Mouse (Mus musculus) midbrain, embryonic 15.5 days (tissue): ENCODE measurements at regions not wholly inside any gene's neighbourhood (a gene's known extent, or its start where the extent isn't known, plus 50 kb on each side); places are given as distances from the start of the nearest gene placed in this dataset.
A peak's percentile ranks its signal among the peaks of the same experiment; 100 is the strongest.

Experiments used
- ATAC-seq: fragments of 200-750 bp; cut with Nextera tagmentation; replicated peaks from 2 replicates; pipeline ENCODE4 v1.8.0; 2017; ENCODE audit warnings: moderate TSS enrichment
- H3K27ac ChIP-seq: fragments of 300-500 bp; sonication (generic); 2 replicates; pipeline ENCODE4 v1.5.1; 2015; ENCODE audit warnings: mild to moderate bottlenecking, inconsistent platforms
- H3K27me3 ChIP-seq: fragments of 300-500 bp; sonication (generic); replicated peaks from 2 replicates; pipeline ENCODE4 v1.6.1; 2015; ENCODE audit warnings: inconsistent platforms
- H3K36me3 ChIP-seq: fragments of 300-500 bp; sonication (generic); replicated peaks from 2 replicates; pipeline ENCODE4 v1.6.1; 2015; ENCODE audit warnings: inconsistent platforms
- H3K4me1 ChIP-seq: fragments of 300-500 bp; sonication (generic); 2 replicates; pipeline ENCODE4 v1.6.1; 2015; ENCODE audit warnings: inconsistent platforms
- H3K4me2 ChIP-seq: fragments of 300-500 bp; sonication (generic); 2 replicates; pipeline ENCODE4 v1.6.1; 2015; ENCODE audit warnings: inconsistent platforms, mild to moderate bottlenecking, moderate library complexity
- H3K4me3 ChIP-seq: fragments of 300-500 bp; sonication (generic); 2 replicates; pipeline ENCODE4 v1.5.1; 2015; ENCODE audit warnings: mild to moderate bottlenecking, inconsistent platforms
- H3K9ac ChIP-seq: fragments of 300-500 bp; sonication (generic); 2 replicates; pipeline ENCODE4 v1.6.1; 2015; ENCODE audit warnings: mild to moderate bottlenecking, inconsistent platforms
- H3K9me3 ChIP-seq: fragments of 300-500 bp; sonication (generic); 2 replicates; pipeline ENCODE4 v1.6.1; 2016; ENCODE audit warnings: inconsistent platforms
- WGBS: fragments of 180-500 bp; shearing (Covaris S2); methylation state at CpG from one replicate; pipeline ENCODE4 v1.1.7; 2015; ENCODE audit warnings: mixed read lengths; 5-methylcytosine and 5-hydroxymethylcytosine counted together

- no peaks in the 10 kb centered on the region for H3K36me3 ChIP-seq
- H3K9ac ChIP-seq: no peak overlapping the region
- H3K4me3 ChIP-seq: no peak overlapping the region
- H3K4me1 ChIP-seq: no peaks in the 10 kb centered on the region
- H3K9me3 ChIP-seq: no peaks in the 10 kb centered on the region
- ATAC-seq: no peak
- no peak overlapping the region for H3K27ac ChIP-seq
- H3K27me3 ChIP-seq: no peaks in the 10 kb centered on the region
- no peak overlapping the region for H3K4me2 ChIP-seq
- WGBS: 87% methylated on average over 5 of the region's 5 CpGs
Observed at GRCm38 (mm10) chr4:105987963-105988602, 198.4 kb downstream of the Gm12728 start.

GRCm38 (mm10) chr4:105992581-105993127, 203.0 kb downstream of the Gm12728 start:
- Histone ChIP-seq H3K27ac (no peak overlapping the region), H3K27me3 (no peaks in the 10 kb centered on the region), H3K9me3 (no peaks in the 10 kb centered on the region), H3K4me3 (no peak overlapping the region), H3K9ac (no peak overlapping the region), H3K4me1 (no peaks in the 10 kb centered on the region), H3K36me3 (no peaks in the 10 kb centered on the region), H3K4me2 (no peak overlapping the region)
- WGBS: 82% methylated on average over 6 of the region's 6 CpGs
- ATAC-seq: no peak

GRCm38 (mm10) chr4:105994390-105994798, 204.7 kb downstream of the Gm12728 start:
- ATAC-seq: no peak

GRCm38 (mm10) chr4:105996060-105996459, 206.4 kb downstream of the Gm12728 start:
- no peak overlapping the region for H3K4me2 ChIP-seq
- H3K27ac ChIP-seq: no peak overlapping the region
- no peaks in the 10 kb centered on the region for H3K4me1 ChIP-seq
- no peaks in the 10 kb centered on the region for H3K27me3 ChIP-seq
- no peak overlapping the region for H3K9ac ChIP-seq
- no peaks in the 10 kb centered on the region for H3K9me3 ChIP-seq
- no peak overlapping the region for H3K4me3 ChIP-seq
- no peaks in the 10 kb centered on the region for H3K36me3 ChIP-seq
- no peak for ATAC-seq
- WGBS: 76% methylated on average over 4 of the region's 4 CpGs

More at GRCm38 (mm10) chr4:105994390-105994798, 204.7 kb downstream of the Gm12728 start:
- Histone ChIP-seq H3K4me3 (no peak overlapping the region), H3K36me3 (no peaks in the 10 kb centered on the region), H3K9me3 (no peaks in the 10 kb centered on the region), H3K4me2 (no peak overlapping the region), H3K9ac (no peak overlapping the region), H3K4me1 (no peaks in the 10 kb centered on the region), H3K27ac (no peak overlapping the region), H3K27me3 (no peaks in the 10 kb centered on the region)
- WGBS: 78% methylated on average over 14 of the region's 14 CpGs

- Histone ChIP-seq H3K36me3 (no peaks in the 10 kb centered on the region), H3K9me3 (no peaks in the 10 kb centered on the region), H3K4me1 (no peaks in the 10 kb centered on the region), H3K4me2 (no peak overlapping the region), H3K27me3 (no peaks in the 10 kb centered on the region), H3K27ac (no peak overlapping the region), H3K4me3 (no peak overlapping the region), H3K9ac (no peak overlapping the region)
- WGBS: 66% methylated on average over 3 of the region's 3 CpGs
- ATAC-seq: no peak
Observed at GRCm38 (mm10) chr4:105996893-105997630, 207.4 kb downstream of the Gm12728 start.

- 89% methylated on average over 3 of the region's 3 CpGs for WGBS
Observed at GRCm38 (mm10) chr4:106002516-106002915, 212.8 kb downstream of the Gm12728 start.

GRCm38 (mm10) chr4:106005936-106006335, 216.3 kb downstream of the Gm12728 start:
- H3K4me2 ChIP-seq: no peak overlapping the region
- peaks cover 11% of the 10 kb centered on the region; the same call in 1 of the 2 replicates for H3K4me1 ChIP-seq
- H3K36me3 ChIP-seq: no peaks in the 10 kb centered on the region
- H3K27me3 ChIP-seq: no peaks in the 10 kb centered on the region
- no peak overlapping the region for H3K27ac ChIP-seq
- no peaks in the 10 kb centered on the region for H3K9me3 ChIP-seq
- H3K9ac ChIP-seq: no peak overlapping the region
- ATAC-seq: no peak
- H3K4me3 ChIP-seq: no peak overlapping the region
- 91% methylated on average over 5 of the region's 5 CpGs for WGBS

More at GRCm38 (mm10) chr4:106002516-106002915, 212.8 kb downstream of the Gm12728 start:
- Histone ChIP-seq H3K36me3 (no peaks in the 10 kb centered on the region), H3K4me2 (no peak overlapping the region), H3K4me1 (peaks cover 3% of the 10 kb centered on the region; the same call in 1 of the 2 replicates), H3K9me3 (no peaks in the 10 kb centered on the region), H3K4me3 (no peak overlapping the region), H3K27ac (no peak overlapping the region), H3K9ac (no peak overlapping the region), H3K27me3 (no peaks in the 10 kb centered on the region)
- ATAC-seq: no peak

GRCm38 (mm10) chr4:106007334-106008190, 217.9 kb downstream of the Gm12728 start:
- H3K36me3 ChIP-seq: no peaks in the 10 kb centered on the region
- H3K4me1 ChIP-seq: peaks cover 11% of the 10 kb centered on the region; the same call in 1 of the 2 replicates
- H3K4me2 ChIP-seq: no peak overlapping the region
- peak; percentile 67; the same call in 1 of the 2 replicates for ATAC-seq
- H3K9ac ChIP-seq: no peak overlapping the region
- H3K9me3 ChIP-seq: no peaks in the 10 kb centered on the region
- H3K27me3 ChIP-seq: no peaks in the 10 kb centered on the region
- no peak overlapping the region for H3K4me3 ChIP-seq
- H3K27ac ChIP-seq: peak overlapping the region; percentile 55; the same call in 1 of the 2 replicates
- WGBS: 62% methylated on average over 8 of the region's 8 CpGs

- Histone ChIP-seq H3K27me3 (no peaks in the 10 kb centered on the region), H3K36me3 (no peaks in the 10 kb centered on the region), H3K27ac (no peak overlapping the region), H3K4me2 (no peak overlapping the region), H3K9me3 (no peaks in the 10 kb centered on the region), H3K4me3 (no peak overlapping the region), H3K4me1 (no peaks in the 10 kb centered on the region), H3K9ac (no peak overlapping the region)
- 91% methylated on average over 6 of the region's 6 CpGs for WGBS
- no peak for ATAC-seq
Observed at GRCm38 (mm10) chr4:106017065-106017646, 227.5 kb downstream of the Gm12728 start.

- no peak for ATAC-seq
- Histone ChIP-seq H3K9me3 (no peaks in the 10 kb centered on the region), H3K4me3 (no peak overlapping the region), H3K27me3 (no peaks in the 10 kb centered on the region), H3K27ac (no peak overlapping the region), H3K4me1 (no peaks in the 10 kb centered on the region), H3K9ac (no peak overlapping the region), H3K4me2 (no peak overlapping the region), H3K36me3 (no peaks in the 10 kb centered on the region)
- WGBS: 80% methylated on average over 4 of the region's 4 CpGs
Observed at GRCm38 (mm10) chr4:106018936-106019335, 229.3 kb downstream of the Gm12728 start.

- ATAC-seq: no peak
Observed at GRCm38 (mm10) chr4:106020338-106020737, 230.7 kb downstream of the Gm12728 start.

More at GRCm38 (mm10) chr4:106020338-106020737, 230.7 kb downstream of the Gm12728 start:
- Histone ChIP-seq H3K9ac (no peak overlapping the region), H3K27ac (no peak overlapping the region), H3K36me3 (no peaks in the 10 kb centered on the region), H3K4me2 (no peak overlapping the region), H3K4me3 (no peak overlapping the region), H3K9me3 (no peaks in the 10 kb centered on the region), H3K4me1 (no peaks in the 10 kb centered on the region), H3K27me3 (no peaks in the 10 kb centered on the region)
- WGBS: 61% methylated on average over 4 of the region's 4 CpGs
